Mouse (Mus musculus): ENCODE measurements around the gene Rcsd1. TPM values are rescaled to one million over a fixed set of nuclear protein-coding genes. Genes with fewer than 3 reads are reported as not detected.

Gene Rcsd1
- total and polyA plus RNA-seq, 2 experiments from 2014 or later: 94.0 to 116 TPM

DNA sequence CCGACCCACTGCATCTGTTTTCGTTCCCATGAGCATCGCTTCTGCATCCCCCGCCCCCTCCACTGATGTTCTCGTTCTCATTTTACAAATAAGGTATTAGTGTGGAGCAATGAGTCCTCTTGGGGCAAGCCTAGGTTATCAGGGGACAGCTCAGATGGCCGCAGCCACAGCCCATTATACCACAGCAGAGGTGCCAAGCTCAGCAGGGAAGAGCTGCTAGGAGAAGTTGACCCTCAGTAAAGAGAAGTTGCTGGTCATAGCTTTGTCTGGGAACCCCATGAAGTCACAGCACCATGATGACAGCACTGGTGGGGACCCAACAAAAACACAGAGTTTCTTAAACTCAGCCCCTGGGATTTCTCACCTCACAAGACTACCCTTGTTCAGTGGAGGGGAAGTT, 47.8 kb downstream of the Rcsd1 start:
- H3K36me3 ChIP-seq (replicated peaks; ENCODE audit: control insufficient read depth, insufficient read depth, low read length): peaks cover 59% of the 10 kb centered on the region
- H3K4me3 ChIP-seq (ENCODE audit: low read depth, low read length): no peak overlapping the region
- no peak overlapping the region for H3K4me2 ChIP-seq (ENCODE audit: low read depth, low read length)
- DNase-seq (ENCODE audit: low spot score): no peak
- H3K9me3 ChIP-seq (replicated peaks; ENCODE audit: control insufficient read depth, low read length): no peaks in the 10 kb centered on the region
- TF ChIP-seq EP300 (IDR thresholded peaks at IDR 0.05; ENCODE audit: low read depth) (no peak), CTCF (IDR thresholded peaks at IDR 0.05; ENCODE audit: low read depth) (no peak)
- ATAC-seq (ENCODE audit: insufficient read depth, low read depth): no peak
- H3K9ac ChIP-seq (replicated peaks; ENCODE audit: low read depth, low read length): no peak overlapping the region
- 77% methylated on average over 6 of the region's 6 CpGs for WGBS
- H3K27ac ChIP-seq (ENCODE audit: low read depth): no peak overlapping the region
- no peaks in the 10 kb centered on the region for H3K27me3 ChIP-seq (ENCODE audit: control insufficient read depth, insufficient read depth, low read length)
- H3K4me1 ChIP-seq (ENCODE audit: control insufficient read depth, insufficient read depth): peaks cover 29% of the 10 kb centered on the region

GRCm38 (mm10) chr1:165661191-165661590, 48.4 kb downstream of the Rcsd1 start:
- Histone ChIP-seq H3K27me3 (ENCODE audit: control insufficient read depth, insufficient read depth, low read length) (no peaks in the 10 kb centered on the region), H3K4me1 (ENCODE audit: control insufficient read depth, insufficient read depth) (peaks cover 24% of the 10 kb centered on the region), H3K4me3 (ENCODE audit: low read depth, low read length) (no peak overlapping the region), H3K4me2 (ENCODE audit: low read depth, low read length) (no peak overlapping the region), H3K27ac (ENCODE audit: low read depth) (no peak overlapping the region), H3K9me3 (replicated peaks; ENCODE audit: control insufficient read depth, low read length) (no peaks in the 10 kb centered on the region), H3K9ac (replicated peaks; ENCODE audit: low read depth, low read length) (no peak overlapping the region), H3K36me3 (replicated peaks; ENCODE audit: control insufficient read depth, insufficient read depth, low read length) (peaks cover 64% of the 10 kb centered on the region)
- TF ChIP-seq CTCF (IDR thresholded peaks at IDR 0.05; ENCODE audit: low read depth) (no peak), EP300 (IDR thresholded peaks at IDR 0.05; ENCODE audit: low read depth) (no peak)
- DNase-seq (ENCODE audit: low spot score): no peak
- no peak for ATAC-seq (ENCODE audit: insufficient read depth, low read depth)
- 54% methylated on average over 3 of the region's 3 CpGs for WGBS

DNA sequence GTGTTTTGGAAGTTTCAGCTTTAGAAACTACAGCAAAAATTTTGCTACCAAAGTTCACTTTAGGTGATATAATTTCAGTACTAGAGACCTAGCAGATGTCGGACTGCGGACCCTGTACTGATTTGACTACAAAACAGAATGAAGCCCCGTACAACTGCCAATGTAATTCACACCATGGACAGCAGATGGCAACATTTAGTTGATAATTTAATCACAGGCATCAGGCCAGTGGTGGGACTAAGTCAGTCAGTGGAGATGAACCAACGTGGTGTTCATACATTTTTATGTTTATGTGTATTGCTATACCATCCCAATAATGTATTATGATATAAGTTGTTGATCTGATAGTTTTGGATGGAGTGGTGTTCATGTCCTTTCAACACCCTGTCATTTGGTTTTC, 48.8 kb downstream of the Rcsd1 start:
- Histone ChIP-seq H3K27ac (ENCODE audit: low read depth) (no peak overlapping the region), H3K9ac (replicated peaks; ENCODE audit: low read depth, low read length) (no peak overlapping the region), H3K36me3 (replicated peaks; ENCODE audit: control insufficient read depth, insufficient read depth, low read length) (peaks cover 63% of the 10 kb centered on the region), H3K27me3 (ENCODE audit: control insufficient read depth, insufficient read depth, low read length) (no peaks in the 10 kb centered on the region), H3K9me3 (replicated peaks; ENCODE audit: control insufficient read depth, low read length) (no peaks in the 10 kb centered on the region), H3K4me2 (ENCODE audit: low read depth, low read length) (no peak overlapping the region), H3K4me3 (ENCODE audit: low read depth, low read length) (no peak overlapping the region), H3K4me1 (ENCODE audit: control insufficient read depth, insufficient read depth) (peaks cover 24% of the 10 kb centered on the region)
- WGBS: 25% methylated on average over 4 of the region's 4 CpGs
- ATAC-seq (ENCODE audit: insufficient read depth, low read depth) (no peak), DNase-seq (ENCODE audit: low spot score) (peak; percentile 66)
- TF ChIP-seq EP300 (IDR thresholded peaks at IDR 0.05; ENCODE audit: low read depth): no peak
- TF ChIP-seq CTCF (IDR thresholded peaks at IDR 0.05; ENCODE audit: low read depth): peak; percentile 69

GRCm38 (mm10) chr1:165658602-165659001, 51.0 kb downstream of the Rcsd1 start:
- Histone ChIP-seq H3K9me3 (replicated peaks; ENCODE audit: control insufficient read depth, low read length) (no peaks in the 10 kb centered on the region), H3K4me3 (ENCODE audit: low read depth, low read length) (no peak overlapping the region), H3K27ac (ENCODE audit: low read depth) (no peak overlapping the region), H3K27me3 (ENCODE audit: control insufficient read depth, insufficient read depth, low read length) (no peaks in the 10 kb centered on the region), H3K4me1 (ENCODE audit: control insufficient read depth, insufficient read depth) (peaks cover 22% of the 10 kb centered on the region), H3K9ac (replicated peaks; ENCODE audit: low read depth, low read length) (no peak overlapping the region), H3K4me2 (ENCODE audit: low read depth, low read length) (no peak overlapping the region), H3K36me3 (replicated peaks; ENCODE audit: control insufficient read depth, insufficient read depth, low read length) (peaks cover 76% of the 10 kb centered on the region)
- TF ChIP-seq CTCF (IDR thresholded peaks at IDR 0.05; ENCODE audit: low read depth): peak; percentile 84
- no peak for TF ChIP-seq EP300 (IDR thresholded peaks at IDR 0.05; ENCODE audit: low read depth)
- ATAC-seq (ENCODE audit: insufficient read depth, low read depth) (peak; percentile 25; the same call in 1 of the 2 replicates), DNase-seq (ENCODE audit: low spot score) (peak; percentile 78)
- 38% methylated on average over 5 of the region's 5 CpGs for WGBS

DNA sequence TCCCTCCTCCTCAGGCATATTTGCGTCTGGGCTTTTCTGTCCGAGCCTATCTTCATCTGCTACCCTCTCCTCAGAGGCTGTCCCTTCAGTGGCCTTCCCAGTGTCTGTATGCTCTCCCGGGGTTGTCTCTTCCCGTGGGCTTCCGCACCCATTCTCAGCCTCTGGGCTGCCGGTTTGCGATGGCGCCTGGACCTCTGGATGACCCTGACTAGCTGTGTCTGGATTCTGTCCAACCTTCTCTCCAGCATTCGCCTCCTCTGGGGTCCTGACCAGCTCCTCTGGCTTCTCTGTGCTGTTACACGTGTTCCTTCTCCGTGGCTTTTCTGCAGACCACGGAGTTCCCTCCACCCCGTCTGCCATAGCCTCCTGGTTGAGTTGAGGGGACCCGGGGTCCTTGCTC, 54.1 kb downstream of the Rcsd1 start:
- Histone ChIP-seq H3K27ac (ENCODE audit: low read depth) (no peak overlapping the region), H3K4me3 (ENCODE audit: low read depth, low read length) (no peak overlapping the region), H3K27me3 (ENCODE audit: control insufficient read depth, insufficient read depth, low read length) (no peaks in the 10 kb centered on the region), H3K4me1 (ENCODE audit: control insufficient read depth, insufficient read depth) (peaks cover 6% of the 10 kb centered on the region; the same call in 1 of the 2 replicates), H3K9ac (replicated peaks; ENCODE audit: low read depth, low read length) (no peak overlapping the region), H3K4me2 (ENCODE audit: low read depth, low read length) (no peak overlapping the region), H3K36me3 (replicated peaks; ENCODE audit: control insufficient read depth, insufficient read depth, low read length) (peaks cover 88% of the 10 kb centered on the region), H3K9me3 (replicated peaks; ENCODE audit: control insufficient read depth, low read length) (no peaks in the 10 kb centered on the region)
- no peak for TF ChIP-seq CTCF (IDR thresholded peaks at IDR 0.05; ENCODE audit: low read depth)
- no peak for TF ChIP-seq EP300 (IDR thresholded peaks at IDR 0.05; ENCODE audit: low read depth)
- 20% methylated on average over 14 of the region's 14 CpGs for WGBS
- ATAC-seq (ENCODE audit: insufficient read depth, low read depth): peak; percentile 48
- DNase-seq (ENCODE audit: low spot score): no peak

- no peaks in the 10 kb centered on the region for H3K9me3 ChIP-seq (replicated peaks; ENCODE audit: control insufficient read depth, low read length)
- no peak overlapping the region for H3K4me3 ChIP-seq (ENCODE audit: low read depth, low read length)
- peaks cover 6% of the 10 kb centered on the region; the same call in 1 of the 2 replicates for H3K4me1 ChIP-seq (ENCODE audit: control insufficient read depth, insufficient read depth)
- peak; percentile 36 for TF ChIP-seq CTCF (IDR thresholded peaks at IDR 0.05; ENCODE audit: low read depth)
- no peak for TF ChIP-seq EP300 (IDR thresholded peaks at IDR 0.05; ENCODE audit: low read depth)
- peaks cover 88% of the 10 kb centered on the region for H3K36me3 ChIP-seq (replicated peaks; ENCODE audit: control insufficient read depth, insufficient read depth, low read length)
- no peak overlapping the region for H3K9ac ChIP-seq (replicated peaks; ENCODE audit: low read depth, low read length)
- ATAC-seq (ENCODE audit: insufficient read depth, low read depth) (peak; percentile 50), DNase-seq (ENCODE audit: low spot score) (no peak)
- 46% methylated on average over 6 of the region's 6 CpGs for WGBS
- no peaks in the 10 kb centered on the region for H3K27me3 ChIP-seq (ENCODE audit: control insufficient read depth, insufficient read depth, low read length)
- H3K27ac ChIP-seq (ENCODE audit: low read depth): 0 out of 2 replicates have a peak overlapping the region, but pooled peaks have one; percentile 18
- H3K4me2 ChIP-seq (ENCODE audit: low read depth, low read length): no peak overlapping the region
These were observed 54.5 kb downstream of the Rcsd1 start for GRCm38 (mm10) chr1:165655022-165655421.
